Mouse (Mus musculus): Measurements from ENCODE around the gene Csmd2.

GRCm38 (mm10) chr4:128392279-128392678 lies 404.6 kb downstream of the Csmd2 start:
- no peak for TF ChIP-seq POLR2A (IDR thresholded peaks at IDR 0.05; ENCODE audit: borderline replicate concordance, insufficient read depth, low read length)
- TF ChIP-seq CTCF (IDR thresholded peaks at IDR 0.05; ENCODE audit: borderline replicate concordance, insufficient read depth, low read depth, low read length) = no peak
